Mouse (Mus musculus): ENCODE measurements around the gene Grm1. TPM values are rescaled to one million over a fixed set of nuclear protein-coding genes. Genes with fewer than 3 reads are reported as not detected.

The Grm1 gene
- polyA plus RNA-seq, 1 experiment from 2014 or later: not detected

GRCm38 (mm10) chr10:10659161-10659560, 423.0 kb downstream of the Grm1 start:
- Histone ChIP-seq H3K4me1 (ENCODE audit: control insufficient read depth, insufficient read depth, low read length) (no peaks in the 10 kb centered on the region), H3K36me3 (ENCODE audit: control insufficient read depth, insufficient read depth, low read length) (no peaks in the 10 kb centered on the region), H3K4me3 (ENCODE audit: low read depth, low read length) (no peak overlapping the region), H3K9me3 (ENCODE audit: control insufficient read depth, low read depth, low read length) (no peaks in the 10 kb centered on the region), H3K4me2 (replicated peaks; ENCODE audit: low read depth, low read length) (no peak overlapping the region), H3K27me3 (ENCODE audit: control insufficient read depth, insufficient read depth, low read length) (no peaks in the 10 kb centered on the region), H3K9ac (replicated peaks; ENCODE audit: low read depth, low read length) (no peak overlapping the region), H3K27ac (ENCODE audit: low read length) (no peak overlapping the region)
- WGBS: 82% methylated on average over 3 of the region's 3 CpGs
- ATAC-seq (ENCODE audit: insufficient number of reproducible peaks, insufficient read depth, low FRiP score, low read depth): no peak

- 87% methylated on average over 4 of the region's 4 CpGs for WGBS
- Histone ChIP-seq H3K36me3 (ENCODE audit: control insufficient read depth, insufficient read depth, low read length) (no peaks in the 10 kb centered on the region), H3K9ac (replicated peaks; ENCODE audit: low read depth, low read length) (no peak overlapping the region), H3K4me2 (replicated peaks; ENCODE audit: low read depth, low read length) (no peak overlapping the region), H3K27ac (ENCODE audit: low read length) (no peak overlapping the region), H3K9me3 (ENCODE audit: control insufficient read depth, low read depth, low read length) (no peaks in the 10 kb centered on the region), H3K4me1 (ENCODE audit: control insufficient read depth, insufficient read depth, low read length) (no peaks in the 10 kb centered on the region), H3K4me3 (ENCODE audit: low read depth, low read length) (no peak overlapping the region), H3K27me3 (ENCODE audit: control insufficient read depth, insufficient read depth, low read length) (no peaks in the 10 kb centered on the region)
- no peak for ATAC-seq (ENCODE audit: insufficient number of reproducible peaks, insufficient read depth, low FRiP score, low read depth)
Measured at GRCm38 (mm10) chr10:10656621-10657020, 425.5 kb downstream of the Grm1 start.

- Histone ChIP-seq H3K36me3 (ENCODE audit: control insufficient read depth, insufficient read depth, low read length) (no peaks in the 10 kb centered on the region), H3K4me1 (ENCODE audit: control insufficient read depth, insufficient read depth, low read length) (no peaks in the 10 kb centered on the region), H3K27ac (ENCODE audit: low read length) (no peak overlapping the region), H3K9ac (replicated peaks; ENCODE audit: low read depth, low read length) (no peak overlapping the region), H3K9me3 (ENCODE audit: control insufficient read depth, low read depth, low read length) (no peaks in the 10 kb centered on the region), H3K27me3 (ENCODE audit: control insufficient read depth, insufficient read depth, low read length) (no peaks in the 10 kb centered on the region), H3K4me2 (replicated peaks; ENCODE audit: low read depth, low read length) (no peak overlapping the region), H3K4me3 (ENCODE audit: low read depth, low read length) (no peak overlapping the region)
- ATAC-seq (ENCODE audit: insufficient number of reproducible peaks, insufficient read depth, low FRiP score, low read depth): no peak
Measured at GRCm38 (mm10) chr10:10655991-10656390, 426.2 kb downstream of the Grm1 start.

Other genes with a start within 250 kb of the Grm1 start
- gene Shprh, start 67.1 kb upstream of the Grm1 start, polyA plus RNA-seq (2014; fragmentation: Nextera tagmentation; extraction: Ambion mirVana): 28.9 and 32.0 TPM in 2 replicates
- 29.5 and 29.9 TPM in 2 replicates for gene Fbxo30, start 199.0 kb upstream of the Grm1 start, polyA plus RNA-seq (2014; fragmentation: Nextera tagmentation; extraction: Ambion mirVana)